11 mouse cellular contexts compared by ENCODE assay signal in genomic region chr7:142571458-142572220, GRCm38 (mm10). TPM values are rescaled to one million over a fixed set of nuclear protein-coding genes. Genes with fewer than 3 reads are reported as not detected.
DNase-seq lines count a peak whose midpoint lies in the region; ATAC-seq and TF ChIP-seq lines count a peak whose summit lies in the region.
"Had no signal": no experiment of that assay in that cellular context is flagged by ENCODE, and none has a peak within 500 bp of the region (broad histone marks: within the 10 kb centered on the region; RNA-seq: fewer than 3 reads in every experiment).

No protein-coding gene starts in this region.

- no peak overlapping the region for H3K4me3 ChIP-seq in lung, embryonic 16.5 days (ENCODE audit: low read length)
- H3K4me3 ChIP-seq in lung, postnatal 0 days (ENCODE audit: low read depth, low read length), result no peak overlapping the region
- H3K4me3 ChIP-seq in limb, embryonic 10.5 days, result peak overlapping the region; percentile 2; the same call in 1 of the 2 replicates
- no peak overlapping the region for H3K4me3 ChIP-seq in stomach, embryonic 14.5 days (ENCODE audit: low read depth, low read length)
- H3K4me3 ChIP-seq: layer of hippocampus, adult 2 months; midbrain, embryonic 13.5 days had no signal

- peak overlapping the region; percentile 60 for H3K9ac ChIP-seq in lung, embryonic 16.5 days (ENCODE audit: low read length)
- no peak overlapping the region for H3K9ac ChIP-seq in lung, postnatal 0 days (replicated peaks; ENCODE audit: low read depth)
- no peak overlapping the region; the same call in 1 of the 2 replicates for H3K9ac ChIP-seq in stomach, embryonic 14.5 days (replicated peaks; ENCODE audit: low read depth, low read length)
- H3K9ac ChIP-seq: midbrain, embryonic 13.5 days had no signal

- 41% methylated on average over 16 of the region's 16 CpGs for WGBS in lung, embryonic 16.5 days
- 47% methylated on average over 16 of the region's 16 CpGs for WGBS in lung, postnatal 0 days
- 56% methylated on average over 16 of the region's 16 CpGs for WGBS in limb, embryonic 10.5 days
- WGBS in stomach, embryonic 14.5 days, result 28% methylated on average over 16 of the region's 16 CpGs

- DNase-seq in cerebellum, adult 9-10 months, result peak; percentile 27
- DNase-seq in cerebellum, postnatal 10 days, result no peak
- DNase-seq in lung, postnatal 0 days (ENCODE audit: low spot score), result no peak
- peak; percentile 79 for DNase-seq in limb, embryonic 10.5 days (ENCODE audit: low spot score)
- no peak for DNase-seq in urinary bladder, postnatal 4 days (ENCODE audit: low spot score in 2 of 2)

- ATAC-seq in lung, embryonic 16.5 days (ENCODE audit: low read depth), result no peak
- no peak for ATAC-seq in lung, postnatal 0 days
- no peak for ATAC-seq in stomach, embryonic 14.5 days (ENCODE audit: insufficient number of reproducible peaks, insufficient read depth, low FRiP score, low read depth)
- ATAC-seq in erythroid progenitor cell, adult 5-6 weeks (replicated peaks; ENCODE audit: low FRiP score, poor library complexity, severe bottlenecking), result no peak
- ATAC-seq: midbrain, embryonic 13.5 days; Patski had no signal

- peaks cover 70% of the 10 kb centered on the region for H3K4me1 ChIP-seq in lung, embryonic 16.5 days (replicated peaks; ENCODE audit: control insufficient read depth, insufficient read depth, low read length)
- peaks cover 3% of the 10 kb centered on the region; the same call in 1 of the 2 replicates for H3K4me1 ChIP-seq in lung, postnatal 0 days (ENCODE audit: insufficient read depth, low read depth, low read length)
- peaks cover 86% of the 10 kb centered on the region for H3K4me1 ChIP-seq in limb, embryonic 10.5 days
- H3K4me1 ChIP-seq in stomach, embryonic 14.5 days (ENCODE audit: control insufficient read depth, insufficient read depth, low read length), result peaks cover 71% of the 10 kb centered on the region

- no peaks in the 10 kb centered on the region for H3K36me3 ChIP-seq in lung, embryonic 16.5 days (ENCODE audit: control insufficient read depth, insufficient read depth, low read length)
- H3K36me3 ChIP-seq in lung, postnatal 0 days (ENCODE audit: insufficient read depth, low read length), result no peaks in the 10 kb centered on the region
- H3K36me3 ChIP-seq in limb, embryonic 10.5 days, result peaks cover 11% of the 10 kb centered on the region
- H3K36me3 ChIP-seq in stomach, embryonic 14.5 days (ENCODE audit: control insufficient read depth, insufficient read depth, low read length), result 0 out of 2 replicates have a peak, but pooled peaks cover 8% of the 10 kb centered on the region
- H3K36me3 ChIP-seq: midbrain, embryonic 13.5 days had no signal

- no peaks in the 10 kb centered on the region for H3K27me3 ChIP-seq in lung, embryonic 16.5 days (ENCODE audit: control insufficient read depth, insufficient read depth, low read depth, low read length)
- no peaks in the 10 kb centered on the region for H3K27me3 ChIP-seq in lung, postnatal 0 days (replicated peaks; ENCODE audit: insufficient read depth, low read length)
- H3K27me3 ChIP-seq in limb, embryonic 10.5 days (ENCODE audit: low read depth, poor library complexity, severe bottlenecking), result no peaks in the 10 kb centered on the region
- no peaks in the 10 kb centered on the region for H3K27me3 ChIP-seq in stomach, embryonic 14.5 days (ENCODE audit: control insufficient read depth, insufficient read depth, low read length)
- H3K27me3 ChIP-seq: Patski had no signal

- peak overlapping the region; percentile 98 for H3K27ac ChIP-seq in lung, embryonic 16.5 days (ENCODE audit: low read length)
- H3K27ac ChIP-seq in lung, postnatal 0 days (ENCODE audit: low read length), result no peak overlapping the region
- H3K27ac ChIP-seq in limb, embryonic 10.5 days, result peak overlapping the region; percentile 91
- peak overlapping the region; percentile 95 for H3K27ac ChIP-seq in stomach, embryonic 14.5 days (ENCODE audit: low read length)
- H3K27ac ChIP-seq: layer of hippocampus, adult 2 months; midbrain, embryonic 13.5 days had no signal

- no peak for TF ChIP-seq EP300 in lung, postnatal 0 days (IDR thresholded peaks at IDR 0.05)

- no peak overlapping the region for H3K4me2 ChIP-seq in lung, embryonic 16.5 days (ENCODE audit: low read depth, low read length)
- no peak overlapping the region for H3K4me2 ChIP-seq in lung, postnatal 0 days (replicated peaks; ENCODE audit: low read depth, low read length)
- H3K4me2 ChIP-seq in stomach, embryonic 14.5 days (replicated peaks; ENCODE audit: low read depth, low read length), result 0 out of 2 replicates have a peak overlapping the region, but pooled peaks have one; percentile 8
- H3K4me2 ChIP-seq: midbrain, embryonic 13.5 days had no signal

- no peaks in the 10 kb centered on the region for H3K9me3 ChIP-seq in lung, embryonic 16.5 days (ENCODE audit: control insufficient read depth, low read length)
- H3K9me3 ChIP-seq in lung, postnatal 0 days (ENCODE audit: low read length), result no peaks in the 10 kb centered on the region
- H3K9me3 ChIP-seq in limb, embryonic 10.5 days (replicated peaks), result no peaks in the 10 kb centered on the region
- no peaks in the 10 kb centered on the region for H3K9me3 ChIP-seq in stomach, embryonic 14.5 days (ENCODE audit: control insufficient read depth, low read depth, low read length)
- H3K9me3 ChIP-seq: midbrain, embryonic 13.5 days had no signal

- no peak for TF ChIP-seq CTCF in lung, postnatal 0 days (IDR thresholded peaks at IDR 0.05)

RNA-seq across cellular contexts. Expression of gene Mrpl23, which starts 39.2 kb away (rescaled TPM):
- polyA plus RNA-seq in lung, embryonic 16.5 days (2015; fragmentation: Nextera tagmentation; extraction: Ambion mirVana), result 17.2 and 22.4 TPM in 2 replicates
- polyA plus RNA-seq in lung, postnatal 0 days (2015; fragmentation: Nextera tagmentation; extraction: Ambion mirVana), result 15.2 and 15.7 TPM in 2 replicates
- polyA plus RNA-seq in limb, embryonic 10.5 days (2016; fragmentation: Nextera tagmentation; extraction: Ambion mirVana), result 25.9 and 33.7 TPM in 2 replicates
- polyA plus RNA-seq in stomach, embryonic 14.5 days (2014; fragmentation: Nextera tagmentation; extraction: Ambion mirVana), result 32.6 and 35.6 TPM in 2 replicates
- 9.6 TPM in 1 of 2 replicates, not detected in the other for total RNA-seq in erythroid progenitor cell, adult 5-6 weeks (2015; ENCODE audit: low replicate concordance)
- total RNA-seq in erythroid progenitor cell, adult 5-6 weeks (2017; ENCODE audit: low replicate concordance), result 0.13 TPM in 1 of 2 replicates, not detected in the other

Comparison
In these comparisons a context has a peak if more than half of its experiments do, and no peak if none do; other contexts are left out.
1. DNase-seq: peak in cerebellum, adult 9-10 months (single experiment) and limb, embryonic 10.5 days (single experiment); none in cerebellum, postnatal 10 days (0 of 2), lung, postnatal 0 days (single experiment) and urinary bladder, postnatal 4 days (0 of 2).